Mouse (Mus musculus): ENCODE data around the gene Nebl. TPM values are rescaled to one million over a fixed set of nuclear protein-coding genes. Genes with fewer than 3 reads are reported as not detected.
A peak's percentile ranks its signal among the peaks of the same experiment; 100 is the strongest.

The Nebl gene
- polyA plus RNA-seq, 1 experiment, result 1.7 TPM

DNA sequence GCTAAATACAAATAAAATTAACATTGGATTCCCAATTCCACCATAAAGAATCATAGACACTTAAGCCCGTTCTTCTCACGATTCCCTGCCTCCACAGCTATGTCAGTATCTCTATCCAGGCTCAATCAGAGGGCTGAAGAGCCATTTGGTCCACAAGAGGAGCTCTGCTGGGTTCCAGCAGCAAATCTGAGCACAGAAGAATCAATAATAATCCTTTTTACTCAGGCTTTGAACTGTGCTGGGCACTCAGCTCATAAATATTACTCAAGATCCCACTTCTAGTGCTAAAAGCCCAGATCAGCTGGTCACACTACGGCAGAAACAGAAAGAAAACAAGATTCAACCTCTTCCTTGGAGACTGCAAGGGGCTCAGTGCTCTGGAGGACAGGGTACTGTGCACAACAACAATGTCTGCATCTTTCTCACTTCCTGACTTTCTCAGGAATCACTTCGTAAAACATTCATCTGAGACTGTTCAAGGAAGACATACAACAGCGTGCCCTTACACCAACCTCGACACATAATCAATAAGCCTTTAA lies 10.0 kb downstream of the Nebl start:
- no peak for TF ChIP-seq CTCF (IDR thresholded peaks at IDR 0.05; ENCODE audit: control insufficient read depth, insufficient read depth, insufficient replicate concordance, low read depth, low read length)
- no peak for TF ChIP-seq POLR2A (IDR thresholded peaks at IDR 0.05; ENCODE audit: control insufficient read depth, low read depth, low read length)
- H3K36me3 ChIP-seq (ENCODE audit: control insufficient read depth, insufficient read depth, low read length), result no peaks in the 10 kb centered on the region
- no peaks in the 10 kb centered on the region for H3K4me1 ChIP-seq (ENCODE audit: control insufficient read depth, insufficient read depth, low read length)
- no peak overlapping the region for H3K4me3 ChIP-seq (ENCODE audit: control insufficient read depth, low read depth, low read length)
- H3K27ac ChIP-seq (ENCODE audit: control insufficient read depth, insufficient read depth, low read depth, low read length), result no peak overlapping the region
- no peaks in the 10 kb centered on the region for H3K27me3 ChIP-seq (ENCODE audit: control insufficient read depth, insufficient read depth, low read length)

DNA sequence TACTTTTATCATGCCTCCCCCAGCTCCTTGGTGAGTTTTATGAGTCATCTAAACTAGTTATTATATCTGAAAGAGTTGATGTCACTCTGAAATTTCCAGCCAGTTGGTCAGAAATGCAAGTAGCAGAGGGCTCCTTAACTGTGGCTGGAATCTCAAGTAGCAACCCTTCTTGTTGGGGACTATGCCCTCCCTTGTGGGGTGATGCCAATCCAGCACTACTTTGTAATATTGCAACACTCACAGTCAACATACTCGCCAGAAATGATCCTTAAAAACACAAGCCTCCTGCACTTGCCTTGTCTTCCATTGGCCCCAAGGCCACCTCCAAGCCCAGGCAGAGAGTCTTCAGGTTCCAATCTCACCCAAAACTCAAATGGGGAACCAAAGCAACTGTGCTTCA lies 13.0 kb downstream of the Nebl start:
- Histone ChIP-seq H3K4me1 (ENCODE audit: control insufficient read depth, insufficient read depth, low read length) (no peaks in the 10 kb centered on the region), H3K27me3 (ENCODE audit: control insufficient read depth, insufficient read depth, low read length) (no peaks in the 10 kb centered on the region), H3K27ac (ENCODE audit: control insufficient read depth, insufficient read depth, low read depth, low read length) (no peak overlapping the region), H3K4me3 (ENCODE audit: control insufficient read depth, low read depth, low read length) (no peak overlapping the region), H3K36me3 (ENCODE audit: control insufficient read depth, insufficient read depth, low read length) (no peaks in the 10 kb centered on the region)
- TF ChIP-seq POLR2A (IDR thresholded peaks at IDR 0.05; ENCODE audit: control insufficient read depth, low read depth, low read length) (no peak), CTCF (IDR thresholded peaks at IDR 0.05; ENCODE audit: control insufficient read depth, insufficient read depth, insufficient replicate concordance, low read depth, low read length) (no peak)

DNA sequence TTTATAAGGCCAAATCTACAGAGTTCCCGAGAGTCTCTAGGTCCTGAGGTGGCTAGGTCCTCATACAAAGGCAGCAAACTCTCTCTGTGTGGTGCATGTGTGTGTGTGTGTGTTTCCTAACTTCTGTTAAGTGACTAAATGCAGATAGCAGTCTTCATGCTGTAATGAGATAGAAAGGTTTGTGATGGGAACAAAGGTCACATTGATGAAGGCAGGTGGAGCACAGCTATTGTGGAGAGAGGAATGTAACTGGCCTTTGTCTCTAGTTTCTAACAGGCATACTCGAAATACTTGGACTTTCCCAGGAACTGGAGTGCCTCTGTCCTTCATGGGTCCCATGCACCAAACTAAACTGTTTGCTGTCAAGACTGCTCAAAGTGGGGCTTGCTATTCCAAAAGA lies 14.1 kb downstream of the Nebl start:
- no peaks in the 10 kb centered on the region for H3K36me3 ChIP-seq (ENCODE audit: control insufficient read depth, insufficient read depth, low read length)
- H3K27me3 ChIP-seq (ENCODE audit: control insufficient read depth, insufficient read depth, low read length), result no peaks in the 10 kb centered on the region
- no peak overlapping the region for H3K27ac ChIP-seq (ENCODE audit: control insufficient read depth, insufficient read depth, low read depth, low read length)
- H3K4me3 ChIP-seq (ENCODE audit: control insufficient read depth, low read depth, low read length), result no peak overlapping the region
- TF ChIP-seq CTCF (IDR thresholded peaks at IDR 0.05; ENCODE audit: control insufficient read depth, insufficient read depth, insufficient replicate concordance, low read depth, low read length) (no peak), POLR2A (IDR thresholded peaks at IDR 0.05; ENCODE audit: control insufficient read depth, low read depth, low read length) (no peak)
- H3K4me1 ChIP-seq (ENCODE audit: control insufficient read depth, insufficient read depth, low read length), result no peaks in the 10 kb centered on the region

DNA sequence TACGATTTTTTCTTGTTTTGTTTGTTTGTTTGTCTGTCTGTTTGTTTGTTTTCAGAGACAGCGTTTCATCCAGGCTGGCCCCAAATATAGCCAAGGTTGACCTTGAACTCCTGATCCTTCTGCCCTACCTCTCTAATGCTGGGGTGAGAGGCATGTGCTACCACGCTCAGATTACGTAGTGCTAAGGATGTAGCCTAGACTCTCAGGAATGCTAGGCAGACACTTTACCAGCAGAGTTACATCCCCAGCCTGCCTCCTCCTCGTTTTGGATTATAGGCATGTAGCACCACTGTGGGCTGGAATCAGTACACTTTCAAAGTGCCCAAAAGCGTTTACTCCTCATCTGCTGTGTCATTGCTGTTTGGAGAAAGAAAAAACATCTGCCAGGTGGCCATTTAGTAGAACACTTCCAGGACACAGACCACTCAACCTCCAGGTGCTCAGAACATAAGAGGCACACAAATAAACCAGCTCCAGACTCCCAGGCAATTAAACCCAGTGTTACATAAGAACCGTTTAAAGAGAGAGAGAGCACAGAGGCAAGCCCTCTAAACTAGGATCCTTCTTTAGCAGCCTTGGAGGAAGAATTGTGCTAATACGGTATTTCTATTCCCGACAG lies 16.0 kb downstream of the Nebl start:
- no peaks in the 10 kb centered on the region for H3K27me3 ChIP-seq (ENCODE audit: control insufficient read depth, insufficient read depth, low read length)
- no peak overlapping the region for H3K4me3 ChIP-seq (ENCODE audit: control insufficient read depth, low read depth, low read length)
- H3K27ac ChIP-seq (ENCODE audit: control insufficient read depth, insufficient read depth, low read depth, low read length), result no peak overlapping the region
- H3K4me1 ChIP-seq (ENCODE audit: control insufficient read depth, insufficient read depth, low read length), result no peaks in the 10 kb centered on the region; the same call in 1 of the 2 replicates
- no peaks in the 10 kb centered on the region for H3K36me3 ChIP-seq (ENCODE audit: control insufficient read depth, insufficient read depth, low read length)
- no peak for TF ChIP-seq POLR2A (IDR thresholded peaks at IDR 0.05; ENCODE audit: control insufficient read depth, low read depth, low read length)
- TF ChIP-seq CTCF (IDR thresholded peaks at IDR 0.05; ENCODE audit: control insufficient read depth, insufficient read depth, insufficient replicate concordance, low read depth, low read length), result no peak

DNA sequence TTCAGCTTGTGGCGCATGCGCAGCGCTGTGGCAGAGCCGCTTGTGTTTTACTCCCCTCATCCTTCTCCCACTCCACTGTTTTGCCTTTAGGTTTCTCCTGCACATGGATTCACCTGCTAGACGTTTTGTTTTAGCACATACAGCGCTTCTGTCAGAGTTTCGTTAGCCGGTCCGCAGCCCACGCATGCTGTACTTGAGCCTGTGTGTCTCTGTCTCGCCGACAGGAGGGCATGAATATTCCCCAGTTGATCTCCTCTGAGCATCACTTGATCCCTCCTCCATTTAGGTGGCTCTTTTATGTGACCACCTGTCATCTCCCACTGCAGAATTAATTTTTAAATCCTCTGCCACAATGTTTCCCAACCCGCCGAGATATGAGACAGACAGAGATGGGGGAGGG lies 16.6 kb downstream of the Nebl start:
- Histone ChIP-seq H3K36me3 (ENCODE audit: control insufficient read depth, insufficient read depth, low read length) (no peaks in the 10 kb centered on the region), H3K4me3 (ENCODE audit: control insufficient read depth, low read depth, low read length) (peak overlapping the region; percentile 55), H3K27me3 (ENCODE audit: control insufficient read depth, insufficient read depth, low read length) (no peaks in the 10 kb centered on the region), H3K4me1 (ENCODE audit: control insufficient read depth, insufficient read depth, low read length) (no peaks in the 10 kb centered on the region; the same call in 1 of the 2 replicates), H3K27ac (ENCODE audit: control insufficient read depth, insufficient read depth, low read depth, low read length) (no peak overlapping the region)
- TF ChIP-seq CTCF (IDR thresholded peaks at IDR 0.05; ENCODE audit: control insufficient read depth, insufficient read depth, insufficient replicate concordance, low read depth, low read length), result no peak
- TF ChIP-seq POLR2A (IDR thresholded peaks at IDR 0.05; ENCODE audit: control insufficient read depth, low read depth, low read length), result no peak

DNA sequence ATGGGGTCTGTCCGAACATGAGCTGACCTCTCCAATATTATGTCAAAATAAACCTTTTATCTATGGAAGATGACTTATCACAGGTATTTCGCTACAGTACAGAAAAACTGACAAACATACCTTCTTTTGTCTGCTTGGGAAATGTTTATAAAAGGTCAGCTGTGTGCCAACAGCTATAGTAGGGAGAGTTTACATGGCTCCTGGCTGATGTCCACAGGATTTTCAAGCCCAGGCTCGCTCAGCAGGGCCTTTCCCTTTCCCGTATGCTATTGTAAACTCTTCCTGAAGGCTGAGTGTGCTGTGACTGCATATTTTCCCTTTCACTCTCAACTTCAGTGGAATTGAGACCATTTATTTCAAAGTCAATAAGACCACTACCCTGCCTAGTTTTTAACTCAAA lies 17.1 kb downstream of the Nebl start:
- no peak overlapping the region for H3K4me3 ChIP-seq (ENCODE audit: control insufficient read depth, low read depth, low read length)
- no peaks in the 10 kb centered on the region for H3K36me3 ChIP-seq (ENCODE audit: control insufficient read depth, insufficient read depth, low read length)
- H3K4me1 ChIP-seq (ENCODE audit: control insufficient read depth, insufficient read depth, low read length), result no peaks in the 10 kb centered on the region; the same call in 1 of the 2 replicates
- H3K27ac ChIP-seq (ENCODE audit: control insufficient read depth, insufficient read depth, low read depth, low read length), result no peak overlapping the region
- no peaks in the 10 kb centered on the region for H3K27me3 ChIP-seq (ENCODE audit: control insufficient read depth, insufficient read depth, low read length)
- TF ChIP-seq CTCF (IDR thresholded peaks at IDR 0.05; ENCODE audit: control insufficient read depth, insufficient read depth, insufficient replicate concordance, low read depth, low read length), result no peak
- no peak for TF ChIP-seq POLR2A (IDR thresholded peaks at IDR 0.05; ENCODE audit: control insufficient read depth, low read depth, low read length)

DNA sequence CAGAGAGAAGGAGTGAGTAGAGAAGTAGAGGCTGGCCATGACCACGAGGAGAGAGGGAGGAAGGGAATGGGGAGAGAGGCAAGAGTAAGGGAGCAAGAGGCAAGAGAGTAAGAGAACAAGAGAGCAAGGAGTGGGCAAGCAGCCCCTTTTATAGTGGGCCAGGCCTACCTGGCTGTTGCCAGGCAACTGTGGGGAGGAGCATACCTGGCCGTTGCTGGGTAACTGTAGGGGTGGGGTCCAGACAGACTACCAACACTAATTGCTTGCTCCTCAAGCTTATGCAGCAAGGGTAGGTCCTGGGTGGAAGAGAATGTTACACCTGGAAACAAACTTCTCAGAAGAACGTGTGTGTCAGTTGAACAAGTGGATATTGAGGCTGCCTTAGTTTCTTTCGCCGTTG lies 20.0 kb downstream of the Nebl start:
- H3K36me3 ChIP-seq (ENCODE audit: control insufficient read depth, insufficient read depth, low read length), result no peaks in the 10 kb centered on the region
- no peak overlapping the region; the same call in 1 of the 2 replicates for H3K4me3 ChIP-seq (ENCODE audit: control insufficient read depth, low read depth, low read length)
- no peak for TF ChIP-seq POLR2A (IDR thresholded peaks at IDR 0.05; ENCODE audit: control insufficient read depth, low read depth, low read length)
- TF ChIP-seq CTCF (IDR thresholded peaks at IDR 0.05; ENCODE audit: control insufficient read depth, insufficient read depth, insufficient replicate concordance, low read depth, low read length), result no peak
- H3K4me1 ChIP-seq (ENCODE audit: control insufficient read depth, insufficient read depth, low read length), result no peaks in the 10 kb centered on the region; the same call in 1 of the 2 replicates
- H3K27me3 ChIP-seq (ENCODE audit: control insufficient read depth, insufficient read depth, low read length), result no peaks in the 10 kb centered on the region
- H3K27ac ChIP-seq (ENCODE audit: control insufficient read depth, insufficient read depth, low read depth, low read length), result no peak overlapping the region
